Mouse (Mus musculus) frontal cortex, postnatal 10 days (tissue): ENCODE data around the gene Ascc1.
"Not testable (repeated sequence)": the region's sequence is repeated elsewhere in the genome, so short reads cannot be mapped to it uniquely, and the experiment has no call there.

Experiments used
- DNase-seq, 2 experiments: peaks; one replicate each; pipeline ENCODE4 v3.0.0; 2022; ENCODE audit warnings: low spot score in 2 of 2, mixed read lengths in 1 of 2

The Ascc1 gene

GRCm38 (mm10) chr10:59977715-59978343 lies 24.8 kb upstream of the Ascc1 start:
- no peak for DNase-seq

- DNase-seq, result no peak
Observed at GRCm38 (mm10) chr10:59978401-59978800, 24.2 kb upstream of the Ascc1 start.

GRCm38 (mm10) chr10:59978873-59979743 lies 23.5 kb upstream of the Ascc1 start:
- DNase-seq, result peak in 1 of 2 experiments; percentile 59

- no peak for DNase-seq
Observed at GRCm38 (mm10) chr10:59980815-59981244, 21.8 kb upstream of the Ascc1 start.

- no peak for DNase-seq
Observed at GRCm38 (mm10) chr10:59981336-59981735, 21.3 kb upstream of the Ascc1 start.

GRCm38 (mm10) chr10:59981792-59982191 lies 20.8 kb upstream of the Ascc1 start:
- DNase-seq, result no peak

GRCm38 (mm10) chr10:59982379-59982873 lies 20.2 kb upstream of the Ascc1 start:
- DNase-seq, result no peak

- no peak for DNase-seq
Observed at GRCm38 (mm10) chr10:59988036-59988435, 14.6 kb upstream of the Ascc1 start.

GRCm38 (mm10) chr10:59990393-59990792 lies 12.2 kb upstream of the Ascc1 start:
- no peak for DNase-seq

GRCm38 (mm10) chr10:59991262-59991880 lies 11.2 kb upstream of the Ascc1 start:
- DNase-seq, result no peak

GRCm38 (mm10) chr10:59992024-59992423 lies 10.6 kb upstream of the Ascc1 start:
- DNase-seq, result no peak

GRCm38 (mm10) chr10:59993813-59994212 lies 8.8 kb upstream of the Ascc1 start:
- not testable (repeated sequence) for DNase-seq

GRCm38 (mm10) chr10:59995889-59996288 lies 6.7 kb upstream of the Ascc1 start:
- DNase-seq, result no peak

GRCm38 (mm10) chr10:59997591-59997990 lies 5.0 kb upstream of the Ascc1 start:
- no peak for DNase-seq

GRCm38 (mm10) chr10:59999057-59999456 lies 3.5 kb upstream of the Ascc1 start:
- DNase-seq, result no peak

GRCm38 (mm10) chr10:60001663-60002062 lies 942 bp upstream of the Ascc1 start:
- not testable (repeated sequence) for DNase-seq

GRCm38 (mm10) chr10:60002203-60002602 lies 402 bp upstream of the Ascc1 start:
- no peak for DNase-seq

- no peak for DNase-seq
Observed at GRCm38 (mm10) chr10:60003213-60003752, 678 bp downstream of the Ascc1 start.

GRCm38 (mm10) chr10:60003847-60004246 lies 1.2 kb downstream of the Ascc1 start:
- DNase-seq, result no peak

GRCm38 (mm10) chr10:60005264-60005663 lies 2.7 kb downstream of the Ascc1 start:
- no peak for DNase-seq

GRCm38 (mm10) chr10:60009115-60009514 lies 6.5 kb downstream of the Ascc1 start:
- DNase-seq, result no peak

GRCm38 (mm10) chr10:60016223-60016622 lies 13.6 kb downstream of the Ascc1 start:
- no peak for DNase-seq
